7 mouse cellular contexts compared by ENCODE assay signal in the genomic region with DNA sequence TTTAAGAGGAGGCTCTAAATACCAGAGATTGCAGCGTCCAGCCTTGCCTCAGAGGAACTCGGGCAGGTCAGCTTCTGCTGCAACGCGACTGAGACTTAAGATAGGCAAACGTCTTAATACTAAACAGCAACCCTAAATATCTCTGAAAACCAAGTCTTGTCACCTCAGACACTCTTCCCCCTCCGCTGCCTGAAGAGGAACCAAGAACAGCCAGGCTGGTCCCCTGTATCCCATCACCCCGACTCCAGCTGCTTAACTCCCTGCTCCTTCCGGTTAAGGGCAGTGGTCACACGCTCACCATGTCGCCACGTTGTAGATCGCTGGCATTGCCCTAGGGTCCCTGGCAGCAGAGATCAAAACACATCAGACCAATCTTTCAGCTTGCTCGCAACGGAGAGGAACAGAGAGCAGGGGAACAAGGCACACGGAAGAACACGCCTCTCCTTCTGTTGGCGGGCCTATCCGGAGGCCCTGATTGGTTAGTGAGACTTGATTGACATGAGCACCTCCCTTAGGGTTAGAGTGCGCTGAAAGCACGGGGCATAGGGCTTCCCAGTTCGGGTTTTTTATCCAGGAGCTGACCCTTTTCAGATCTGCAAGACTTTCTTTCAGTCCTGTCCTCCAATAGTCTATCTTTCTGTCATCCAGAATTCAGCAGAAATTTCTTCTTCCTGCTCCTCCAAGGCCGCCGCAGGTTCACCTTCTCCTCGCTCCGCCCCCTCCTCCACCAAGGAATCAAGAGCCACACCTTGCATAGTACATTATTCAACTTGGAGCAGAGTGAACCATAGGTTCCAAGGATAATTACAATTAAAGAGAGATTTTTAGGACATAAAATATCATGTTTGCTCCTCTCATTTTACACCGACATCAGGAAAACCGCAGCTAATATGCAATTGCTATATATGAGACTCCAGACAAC. TPM values are rescaled to one million over a fixed set of nuclear protein-coding genes. Genes with fewer than 3 reads are reported as not detected.
DNase-seq lines count a peak whose midpoint lies in the region; ATAC-seq lines count a peak whose summit lies in the region.
"Not testable (repeated sequence)": the region's sequence is repeated elsewhere in the genome, so short reads cannot be mapped to it uniquely, and the experiment has no call there.

Zfp935 (minus strand) TSS at position 323 of the 922 bp plus-strand sequence.

- H3K4me1 ChIP-seq in intestine, embryonic 16.5 days (ENCODE audit: control insufficient read depth, insufficient read depth, low read length): not testable (repeated sequence)

- intact Hi-C loops in left cerebral cortex, postnatal 25 days (cut with DNase I): loop anchor here (10.0 kb wide), 1 partner anchor 296 kb away; the partner anchor contains the start of gene Fbp2

- WGBS in intestine, embryonic 16.5 days: 2% methylated on average over 25 of the region's 27 CpGs

- H3K9ac ChIP-seq in intestine, embryonic 16.5 days (ENCODE audit: low read depth, low read length): peak within 1 kb of the TSS; percentile 62

- peak within 1 kb of the TSS; percentile 49 for H3K4me3 ChIP-seq in intestine, embryonic 16.5 days (ENCODE audit: low read length)

- H3K27ac ChIP-seq in intestine, embryonic 16.5 days (ENCODE audit: low read length): not testable (repeated sequence)

- ATAC-seq in intestine, embryonic 16.5 days: peak; percentile 81

- H3K27me3 ChIP-seq in intestine, embryonic 16.5 days (replicated peaks; ENCODE audit: control insufficient read depth, insufficient read depth, low read length): not testable (repeated sequence)

- H3K36me3 ChIP-seq in intestine, embryonic 16.5 days (ENCODE audit: control insufficient read depth, insufficient read depth, low read length): not testable (repeated sequence)

- peak; percentile 85 for DNase-seq in adrenal gland, adult 2 months
- peak; percentile 27 for DNase-seq in embryo, embryonic 9.5 days (ENCODE audit: extremely low spot score)
- DNase-seq in gastrocnemius, postnatal 4 days (ENCODE audit: low spot score in 2 of 2): peak; percentile 17 to 37
- DNase-seq in left cerebral cortex, postnatal 25 days (ENCODE audit: low spot score in 2 of 2): peak; percentile 61 to 83
- peak; percentile 16 for DNase-seq in mesoderm, embryonic 11.5 days (ENCODE audit: low read depth, low spot score)
- peak; percentile 43 for DNase-seq in right cerebral cortex, postnatal 4 days

- not testable (repeated sequence) for H3K9me3 ChIP-seq in intestine, embryonic 16.5 days (ENCODE audit: control insufficient read depth, low read length)

- H3K4me2 ChIP-seq in intestine, embryonic 16.5 days (ENCODE audit: low read depth, low read length): not testable (repeated sequence)

RNA-seq across cellular contexts. Expression of gene Zfp935, which starts in this region (rescaled TPM):
- not detected for total RNA-seq in adrenal gland, adult 2 months (2021)
- not detected in 2 replicates for polyA plus RNA-seq in adrenal gland, adult 2 months (2012; rRNA removed)
- not detected for total RNA-seq in gastrocnemius, postnatal 4 days (2021)
- polyA plus RNA-seq in intestine, embryonic 16.5 days (2015; fragmentation: Nextera tagmentation; extraction: Ambion mirVana): 0.39 TPM in 1 of 2 replicates, not detected in the other
- total RNA-seq in left cerebral cortex, postnatal 25 days (2021): 1 to 10 TPM in 1 of 2 experiments, under 1 TPM in 1; 0.78 to 1.1 TPM

Comparison
In these comparisons a context has a peak if more than half of its experiments do, and no peak if none do; other contexts are left out.
1. Peak in DNase-seq in adrenal gland, adult 2 months; RNA of the gene not detected or under 1 TPM.
2. Peak in DNase-seq in gastrocnemius, postnatal 4 days; RNA of the gene not detected or under 1 TPM.
3. Peak in ATAC-seq, H3K4me3 ChIP-seq and H3K9ac ChIP-seq in intestine, embryonic 16.5 days; RNA of the gene not detected or under 1 TPM.
4. DNase-seq: peak in every context shown above with its lines; median percentile 85 in adrenal gland, adult 2 months; 72 in left cerebral cortex, postnatal 25 days; 43 in right cerebral cortex, postnatal 4 days; 27 in embryo, embryonic 9.5 days; 27 in gastrocnemius, postnatal 4 days; 16 in mesoderm, embryonic 11.5 days.